Mouse (Mus musculus) spleen, adult 2 months (tissue): ENCODE results near the gene Sept5. TPM values are rescaled to one million over a fixed set of nuclear protein-coding genes. Genes with fewer than 3 reads are reported as not detected.

ENCODE experiments used
- DNase-seq, 2 experiments: peaks; one replicate each; pipeline versions ENCODE4 v3.0.0 to v3.0.0-alpha.2; 2012 to 2021; ENCODE audit warnings: low spot score in 2 of 2, low read depth in 1 of 2
- H3K27ac ChIP-seq: fragments of 200-500 bp; 2 replicates; pipeline ENCODE4 v1.5.1; 2012; ENCODE audit warnings: low read length, inconsistent platforms; ENCODE audit not compliant: insufficient read depth
- H3K27me3 ChIP-seq: fragments of 200-500 bp; 2 replicates; pipeline ENCODE4 v1.6.1; 2012; ENCODE audit warnings: mild to moderate bottlenecking, moderate library complexity, low read length, inconsistent platforms; ENCODE audit not compliant: control insufficient read depth, insufficient read depth
- H3K36me3 ChIP-seq: fragments of 200-500 bp; 2 replicates; pipeline ENCODE4 v1.6.1; 2012; ENCODE audit warnings: mild to moderate bottlenecking, low read length, inconsistent platforms; ENCODE audit not compliant: control insufficient read depth, insufficient read depth
- H3K4me1 ChIP-seq: fragments of 200-500 bp; 2 replicates; pipeline ENCODE4 v1.6.1; 2011; ENCODE audit warnings: inconsistent platforms; ENCODE audit not compliant: control insufficient read depth, insufficient read depth, insufficient read length
- H3K4me3 ChIP-seq: fragments of 200-500 bp; 2 replicates; pipeline ENCODE4 v1.5.1; 2011; ENCODE audit warnings: mild to moderate bottlenecking, inconsistent platforms; ENCODE audit not compliant: insufficient read depth, insufficient read length; ENCODE audit errors: extremely low read depth
- CTCF ChIP-seq: fragments of 200-500 bp; IDR thresholded peaks from 2 replicates; pipeline ENCODE4 v1.5.1; 2011; ENCODE audit warnings: mild to moderate bottlenecking, inconsistent platforms; ENCODE audit not compliant: insufficient read depth, insufficient read length, insufficient replicate concordance; ENCODE audit errors: extremely low read depth
- POLR2A ChIP-seq: fragments of 200-500 bp; IDR thresholded peaks from 2 replicates; pipeline ENCODE4 v1.6.1; 2011; ENCODE audit warnings: low read depth, low read length, inconsistent platforms
- WGBS: fragments of 180-500 bp; shearing (Covaris S2); methylation state at CpG from one replicate; pipeline ENCODE4 v1.1.7; 2018; 5-methylcytosine and 5-hydroxymethylcytosine counted together
- polyA plus RNA-seq: library from polyadenylated mRNA; depleted of rRNA; stranded (reverse); fragments of >200 nt; gene quantifications from 2 replicates; pipeline ENCODE4 v1.2.3, GENCODE M21; 2012

The Sept5 gene
- polyA plus RNA-seq, 1 experiment, result 1.9 TPM

GRCm38 (mm10) chr16:18587847-18588737 is 41.7 kb downstream of the Sept5 start:
- Histone ChIP-seq H3K27ac (no peak overlapping the region), H3K27me3 (peaks cover 34% of the 10 kb centered on the region), H3K36me3 (no peaks in the 10 kb centered on the region), H3K4me3 (no peak overlapping the region), H3K4me1 (peaks cover 5% of the 10 kb centered on the region; the same call in 1 of the 2 replicates)
- WGBS, result 7% methylated on average over 57 of the region's 57 CpGs
- TF ChIP-seq CTCF, result no peak
- DNase-seq, result no peak

- Histone ChIP-seq H3K27me3 (peaks cover 41% of the 10 kb centered on the region), H3K27ac (no peak overlapping the region), H3K4me3 (no peak overlapping the region), H3K4me1 (peaks cover 6% of the 10 kb centered on the region), H3K36me3 (no peaks in the 10 kb centered on the region)
- no peak for DNase-seq
- 6% methylated on average over 38 of the region's 62 CpGs for WGBS
- no peak for TF ChIP-seq CTCF
- no peak for TF ChIP-seq POLR2A
Observed at GRCm38 (mm10) chr16:18586906-18587546, 42.7 kb downstream of the Sept5 start.

GRCm38 (mm10) chr16:18586076-18586905 is 43.5 kb downstream of the Sept5 start:
- Histone ChIP-seq H3K27me3 (peaks cover 39% of the 10 kb centered on the region), H3K4me1 (peaks cover 9% of the 10 kb centered on the region), H3K27ac (no peak overlapping the region), H3K36me3 (no peaks in the 10 kb centered on the region), H3K4me3 (no peak overlapping the region)
- TF ChIP-seq CTCF (no peak), POLR2A (no peak)
- no peak for DNase-seq
- WGBS, result 8% methylated on average over 54 of the region's 83 CpGs

GRCm38 (mm10) chr16:18585676-18586075 is 44.1 kb downstream of the Sept5 start:
- peaks cover 9% of the 10 kb centered on the region for H3K4me1 ChIP-seq
- TF ChIP-seq POLR2A (no peak), CTCF (no peak)
- WGBS, result 47% methylated on average over 10 of the region's 10 CpGs
- H3K27me3 ChIP-seq, result peaks cover 37% of the 10 kb centered on the region
- no peaks in the 10 kb centered on the region for H3K36me3 ChIP-seq
- DNase-seq, result no peak
- H3K4me3 ChIP-seq, result no peak overlapping the region
- no peak overlapping the region for H3K27ac ChIP-seq

GRCm38 (mm10) chr16:18584901-18585510 is 44.7 kb downstream of the Sept5 start:
- TF ChIP-seq CTCF, result no peak
- no peak for TF ChIP-seq POLR2A
- Histone ChIP-seq H3K36me3 (no peaks in the 10 kb centered on the region), H3K27ac (no peak overlapping the region), H3K4me3 (no peak overlapping the region), H3K27me3 (peaks cover 37% of the 10 kb centered on the region), H3K4me1 (peaks cover 6% of the 10 kb centered on the region; the same call in 1 of the 2 replicates)
- no peak for DNase-seq
- 86% methylated on average over 10 of the region's 10 CpGs for WGBS

- TF ChIP-seq POLR2A (no peak), CTCF (no peak)
- Histone ChIP-seq H3K36me3 (no peaks in the 10 kb centered on the region), H3K4me3 (no peak overlapping the region), H3K4me1 (peaks cover 6% of the 10 kb centered on the region; the same call in 1 of the 2 replicates), H3K27me3 (peaks cover 36% of the 10 kb centered on the region), H3K27ac (no peak overlapping the region)
- DNase-seq, result no peak
- 75% methylated on average over 10 of the region's 10 CpGs for WGBS
Observed at GRCm38 (mm10) chr16:18583673-18584357, 45.9 kb downstream of the Sept5 start.
